Mouse (Mus musculus) myocyte (in vitro differentiated cells): ENCODE measurements around the gene Tha1.

Experiments
- E2F4 ChIP-seq: IDR thresholded peaks from one replicate; pipeline ENCODE4 v1.6.1; 2011; ENCODE audit warnings: mild to moderate bottlenecking, control low read depth, moderate library complexity; ENCODE audit not compliant: insufficient read depth
- MAX ChIP-seq: IDR thresholded peaks from one replicate; pipeline ENCODE4 v1.6.1; 2011; ENCODE audit warnings: low read depth, mild to moderate bottlenecking, control low read depth
- MYOG ChIP-seq, 3 experiments: IDR thresholded peaks; one replicate each; pipeline ENCODE4 v1.6.1; 2011; ENCODE audit warnings: control low read depth in 2 of 3, low read depth in 2 of 3, mild to moderate bottlenecking in 2 of 3; ENCODE audit not compliant: insufficient read length in 2 of 3, control insufficient read depth in 1 of 3, insufficient read depth in 1 of 3
- POLR2A ChIP-seq: IDR thresholded peaks from one replicate; pipeline ENCODE4 v1.6.1; 2011; ENCODE audit warnings: low read depth, mild to moderate bottlenecking, control low read depth, moderate library complexity; ENCODE audit not compliant: insufficient read length
- POLR2AphosphoS2 ChIP-seq: IDR thresholded peaks from one replicate; pipeline ENCODE4 v1.6.1; 2011; ENCODE audit warnings: low read depth, control low read depth; ENCODE audit not compliant: insufficient read length
- TCF3 ChIP-seq: IDR thresholded peaks from one replicate; pipeline ENCODE4 v1.6.1; 2011; ENCODE audit warnings: low read depth, control low read depth; ENCODE audit not compliant: insufficient read length
- USF1 ChIP-seq: IDR thresholded peaks from one replicate; pipeline ENCODE4 v1.6.1; 2011; ENCODE audit warnings: low read depth, mild to moderate bottlenecking, control low read depth, moderate library complexity

- no peak for TF ChIP-seq USF1
- TF ChIP-seq MAX, result no peak
- peak; percentile 92 for TF ChIP-seq POLR2A
- TF ChIP-seq POLR2AphosphoS2, result peak; percentile 93
- TF ChIP-seq E2F4, result peak; percentile 100
- TF ChIP-seq MYOG (IDR thresholded peaks at IDR 0.05; ENCODE audit: control insufficient read depth in 1 of 3, insufficient read depth in 1 of 3, insufficient read length in 2 of 3, low read depth in 2 of 3), result peak; percentile 39 to 88 (median 54)
- TF ChIP-seq TCF3, result peak; percentile 16
Measured at GRCm38 (mm10) chr11:117848985-117849671, 24.2 kb downstream of the Tha1 start, which contains the start of gene Birc5.
